Comparison of ENCODE assay signal across 10 mouse cellular contexts in genomic region chr8:87087451-87088095, GRCm38 (mm10).
DNase-seq lines count a peak whose midpoint lies in the region; ATAC-seq lines count a peak whose summit lies in the region.
"Had no signal": no experiment of that assay in that cellular context is flagged by ENCODE, and none has a peak within 500 bp of the region (broad histone marks: within the 10 kb centered on the region; RNA-seq: fewer than 3 reads in every experiment).

No protein-coding gene starts in this region.

- H3K4me1 ChIP-seq in forebrain, embryonic 11.5 days (replicated peaks; ENCODE audit: control insufficient read depth, insufficient read depth, low read length) = no peaks in the 10 kb centered on the region
- peaks cover under 1% of the 10 kb centered on the region; the same call in 1 of the 2 replicates for H3K4me1 ChIP-seq in forebrain, embryonic 16.5 days (replicated peaks; ENCODE audit: control insufficient read depth, insufficient read depth, low read length)
- H3K4me1 ChIP-seq in neural tube, embryonic 13.5 days (replicated peaks) = peaks cover 14% of the 10 kb centered on the region

- no peaks in the 10 kb centered on the region for H3K36me3 ChIP-seq in forebrain, embryonic 11.5 days (ENCODE audit: control insufficient read depth, insufficient read depth, low read length)
- no peaks in the 10 kb centered on the region for H3K36me3 ChIP-seq in forebrain, embryonic 16.5 days (ENCODE audit: control insufficient read depth, insufficient read depth)
- no peaks in the 10 kb centered on the region for H3K36me3 ChIP-seq in neural tube, embryonic 13.5 days

- no peak overlapping the region for H3K9ac ChIP-seq in forebrain, embryonic 11.5 days (ENCODE audit: low read length)
- no peak overlapping the region for H3K9ac ChIP-seq in forebrain, embryonic 16.5 days (replicated peaks; ENCODE audit: low read depth, low read length)
- peak overlapping the region; percentile 34; the same call in 1 of the 2 replicates for H3K9ac ChIP-seq in neural tube, embryonic 13.5 days

- no peaks in the 10 kb centered on the region for H3K27me3 ChIP-seq in forebrain, embryonic 11.5 days (ENCODE audit: control insufficient read depth, insufficient read depth, low read length)
- H3K27me3 ChIP-seq in forebrain, embryonic 16.5 days (replicated peaks; ENCODE audit: control insufficient read depth, insufficient read depth, low read length) = no peaks in the 10 kb centered on the region
- H3K27me3 ChIP-seq in neural tube, embryonic 13.5 days = no peaks in the 10 kb centered on the region

- DNase-seq in forebrain, embryonic 11.5 days (ENCODE audit: low spot score) = peak; percentile 81
- DNase-seq in thymus, postnatal 0 days (ENCODE audit: low spot score) = peak; percentile 27
- no peak for DNase-seq in thymus, adult 18-20 months
- peak; percentile 73 for DNase-seq in forelimb bud, embryonic 11.5 days (ENCODE audit: low read depth, low spot score)
- no peak for DNase-seq in layer of hippocampus, adult 8-10 months (ENCODE audit: low spot score in 2 of 2)
- DNase-seq in MN1 (ENCODE audit: low spot score) = no peak

- H3K4me3 ChIP-seq in forebrain, embryonic 11.5 days (ENCODE audit: low read depth, low read length) = no peak overlapping the region
- H3K4me3 ChIP-seq in forebrain, embryonic 16.5 days (replicated peaks; ENCODE audit: low read length) = no peak overlapping the region
- H3K4me3 ChIP-seq in neural tube, embryonic 13.5 days = no peak overlapping the region
- H3K4me3 ChIP-seq: erythroblast, embryonic 14.5 days had no signal

- 53% methylated on average over 9 of the region's 9 CpGs for whole genome bisulfite sequencing in forebrain, embryonic 11.5 days
- 45% methylated on average over 9 of the region's 9 CpGs for WGBS in forebrain, embryonic 16.5 days
- 35% methylated on average over 9 of the region's 9 CpGs for WGBS in neural tube, embryonic 13.5 days

- no peak overlapping the region for H3K4me2 ChIP-seq in forebrain, embryonic 11.5 days (ENCODE audit: low read depth, low read length, severe bottlenecking)
- no peak overlapping the region for H3K4me2 ChIP-seq in forebrain, embryonic 16.5 days (ENCODE audit: low read length)
- H3K4me2 ChIP-seq in neural tube, embryonic 13.5 days = no peak overlapping the region

- H3K9me3 ChIP-seq in forebrain, embryonic 11.5 days (ENCODE audit: control insufficient read depth, low read length) = no peaks in the 10 kb centered on the region
- no peaks in the 10 kb centered on the region for H3K9me3 ChIP-seq in forebrain, embryonic 16.5 days (ENCODE audit: control insufficient read depth, low read length)
- H3K9me3 ChIP-seq in neural tube, embryonic 13.5 days = no peaks in the 10 kb centered on the region

- H3K27ac ChIP-seq in forebrain, embryonic 11.5 days (ENCODE audit: low read depth, low read length) = no peak overlapping the region
- no peak overlapping the region for H3K27ac ChIP-seq in forebrain, embryonic 16.5 days (ENCODE audit: low read length)
- H3K27ac ChIP-seq in neural tube, embryonic 13.5 days (replicated peaks) = no peak overlapping the region
- H3K27ac ChIP-seq: macrophage had no signal

- ATAC-seq in forebrain, embryonic 11.5 days (replicated peaks; ENCODE audit: low FRiP score) = no peak
- ATAC-seq in forebrain, embryonic 16.5 days = no peak
- ATAC-seq in neural tube, embryonic 13.5 days (ENCODE audit: low read depth) = 0 out of 2 replicates have a peak, but pooled peaks have one; percentile 23

Comparison
In these comparisons a context has a peak if more than half of its experiments do, and no peak if none do; other contexts are left out.
1. DNase-seq: peak in forebrain, embryonic 11.5 days (single experiment), thymus, postnatal 0 days (single experiment) and forelimb bud, embryonic 11.5 days (single experiment); none in thymus, adult 18-20 months (0 of 2), layer of hippocampus, adult 8-10 months (0 of 2) and MN1 (single experiment).